Mouse (Mus musculus): ENCODE measurements at regions not wholly inside any gene's neighbourhood (a gene's known extent, or its start where the extent isn't known, plus 50 kb on each side); places are given as distances from the start of the nearest gene placed in this dataset.

GRCm38 (mm10) chr4:93486455-93486854 is 151.1 kb upstream of the Tusc1 start:
- TF ChIP-seq CTCF (IDR thresholded peaks at IDR 0.05; ENCODE audit: insufficient read depth, low read length) (no peak), POLR2A (IDR thresholded peaks at IDR 0.05; ENCODE audit: borderline replicate concordance, extremely low read depth, low read depth, low read length) (no peak)
